Mouse (Mus musculus) CD4-positive, CD25-positive, alpha-beta regulatory T cell, adult 9 weeks (primary cell): ENCODE measurements around the gene Zfp428. TPM values are rescaled to one million over a fixed set of nuclear protein-coding genes. Genes with fewer than 3 reads are reported as not detected.

Experiments
- polyA plus RNA-seq: library from polyadenylated mRNA; unstranded; fragments of 100-300 nt; shearing (Covaris generic); gene quantifications from one replicate; pipeline ENCODE4 v1.2.1, GENCODE M21; 2017

The Zfp428 gene
- 0.63 TPM for polyA plus RNA-seq

GRCm38 (mm10) chr7:24506838-24507725 lies at the start of gene Zfp428:
Zfp428 (plus strand) TSS chr7:24507006.

GRCm38 (mm10) chr7:24462388-24463319 lies 44.2 kb upstream of the Zfp428 start, which contains the start of gene Plaur:
Plaur (plus strand) TSS chr7:24462484.

GRCm38 (mm10) chr7:24481474-24482207 lies 25.2 kb upstream of the Zfp428 start, which contains the start of gene Cadm4:
Cadm4 (plus strand) TSS chr7:24482023.

GRCm38 (mm10) chr7:24512355-24512754 lies 5.5 kb downstream of the Zfp428 start, which contains the start of gene AC161166.1:
AC161166.1 (minus strand) TSS chr7:24512455.

GRCm38 (mm10) chr7:24530062-24530931 lies 23.5 kb downstream of the Zfp428 start, which contains the start of gene Irgq:
Irgq (plus strand) TSS chr7:24530689.

GRCm38 (mm10) chr7:24546068-24546614 lies 39.3 kb downstream of the Zfp428 start, which contains the start of the genes Pinlyp and Xrcc1:
Pinlyp (minus strand) TSS chr7:24546118.
Xrcc1 (plus strand) TSS chr7:24546289.

Other genes with a start within 250 kb of the Zfp428 start
- gene Zfp93, start 236.6 kb upstream of the Zfp428 start, polyA plus RNA-seq: 3.7 TPM
- 30.7 TPM for gene Zfp61, start 205.8 kb upstream of the Zfp428 start, polyA plus RNA-seq
- gene Zfp94, start 190.3 kb upstream of the Zfp428 start, polyA plus RNA-seq: 14.1 TPM
- not detected for gene Tescl, start 173.1 kb upstream of the Zfp428 start, polyA plus RNA-seq
- gene Lypd5, start 157.8 kb upstream of the Zfp428 start, polyA plus RNA-seq: not detected
- 107 TPM for gene Kcnn4, start 136.7 kb upstream of the Zfp428 start, polyA plus RNA-seq
- 74.8 TPM for gene Smg9, start 107.4 kb upstream of the Zfp428 start, polyA plus RNA-seq
- gene Irgc1, start 54.7 kb upstream of the Zfp428 start, polyA plus RNA-seq: 0.55 TPM
- gene Plaur, start 44.5 kb upstream of the Zfp428 start, polyA plus RNA-seq: 1.9 TPM
- not detected for gene Cadm4, start 25.0 kb upstream of the Zfp428 start, polyA plus RNA-seq
- gene AC161166.1, start 5.4 kb downstream of the Zfp428 start, polyA plus RNA-seq: not detected
- 0.67 TPM for gene Irgq, start 23.7 kb downstream of the Zfp428 start, polyA plus RNA-seq
- gene Pinlyp, start 39.1 kb downstream of the Zfp428 start, polyA plus RNA-seq: not detected
- 71.9 TPM for gene Xrcc1, start 39.3 kb downstream of the Zfp428 start, polyA plus RNA-seq
- 13.7 TPM for gene Ethe1, start 80.5 kb downstream of the Zfp428 start, polyA plus RNA-seq
- gene Zfp575, start 80.6 kb downstream of the Zfp428 start, polyA plus RNA-seq: not detected
- 1.1 TPM for gene Phldb3, start 103.8 kb downstream of the Zfp428 start, polyA plus RNA-seq
- not detected for gene Lypd3, start 129.5 kb downstream of the Zfp428 start, polyA plus RNA-seq
- gene Tex101, start 169.7 kb downstream of the Zfp428 start, polyA plus RNA-seq: not detected
- gene BC049730, start 202.2 kb downstream of the Zfp428 start, polyA plus RNA-seq: not detected
- not detected for gene Gm4763, start 219.9 kb downstream of the Zfp428 start, polyA plus RNA-seq